Mouse (Mus musculus) G1E (cell line): Measurements from ENCODE around the gene Peli1. TPM values are rescaled to one million over a fixed set of nuclear protein-coding genes. Genes with fewer than 3 reads are reported as not detected.

Experiments
- ATAC-seq: 2 replicates; pipeline ENCODE4 v1.8.0; 2016; ENCODE audit warnings: mild to moderate bottlenecking; ENCODE audit not compliant: insufficient number of reproducible peaks, poor library complexity, low FRiP score, severe bottlenecking; ENCODE audit errors: extremely low read depth
- DNase-seq: peaks from one replicate; pipeline ENCODE4 v3.0.0; 2012; ENCODE audit warnings: low spot score
- H3K27me3 ChIP-seq: 2 replicates; pipeline ENCODE4 v1.6.1; 2012; ENCODE audit warnings: mild to moderate bottlenecking, low read length, inconsistent platforms; ENCODE audit not compliant: insufficient read depth
- H3K36me3 ChIP-seq: replicated peaks from 2 replicates; pipeline ENCODE3; 2012; ENCODE audit warnings: mild to moderate bottlenecking, inconsistent platforms
- H3K4me1 ChIP-seq: 2 replicates; pipeline ENCODE4 v1.6.1; 2012; ENCODE audit warnings: low read depth, low read length, inconsistent platforms, mixed read lengths; ENCODE audit not compliant: insufficient read depth
- H3K4me3 ChIP-seq: 2 replicates; pipeline ENCODE4 v1.5.1; 2012; ENCODE audit warnings: low read depth, mild to moderate bottlenecking, inconsistent platforms, low read length, moderate library complexity, mixed read lengths
- H3K9me3 ChIP-seq: replicated peaks from 2 replicates; pipeline ENCODE4 v1.6.1; 2012; ENCODE audit warnings: inconsistent platforms
- CTCF ChIP-seq: IDR thresholded peaks from 2 replicates; pipeline ENCODE4 v1.5.1; 2012; ENCODE audit warnings: low read depth, low read length, inconsistent platforms, mixed read lengths
- GATA1 ChIP-seq: IDR thresholded peaks from 2 replicates; pipeline ENCODE4 v1.6.1; 2012; ENCODE audit warnings: borderline replicate concordance, low read length, inconsistent platforms, mixed read lengths
- GATA2 ChIP-seq: IDR thresholded peaks from 2 replicates; pipeline ENCODE4 v1.6.1; 2012; ENCODE audit warnings: low read depth, low read length, inconsistent platforms, borderline replicate concordance
- POLR2AphosphoS5 ChIP-seq: IDR thresholded peaks from 2 replicates; pipeline ENCODE4 v1.6.1; 2012; ENCODE audit warnings: low read depth, low read length, inconsistent platforms; ENCODE audit not compliant: insufficient replicate concordance
- TAL1 ChIP-seq: conservative IDR thresholded peaks from 2 replicates; pipeline ENCODE4 v1.6.1; 2012; ENCODE audit warnings: low read depth, low read length, inconsistent platforms, mixed read lengths
- polyA plus RNA-seq: library from polyadenylated mRNA; stranded (reverse); fragments of >175 nt; gene quantifications from 2 replicates; pipeline ENCODE4 v1.2.3, GENCODE M21; 2012
- total RNA-seq, 2 experiments: library from RNA; stranded (forward) in 1 of 2; stranded (reverse) in 1 of 2; fragments of 200-1000 nt in 1 of 2; fragments of >200 nt in 1 of 2; fragmentation: Nextera tagmentation in 1 of 2; gene quantifications; 2 replicates each; pipeline ENCODE4 v1.2.3; 2014 to 2017

Gene Peli1
- total and polyA plus RNA-seq, 3 experiments: 16.5 to 35.7 (median 18.3) TPM

DNA sequence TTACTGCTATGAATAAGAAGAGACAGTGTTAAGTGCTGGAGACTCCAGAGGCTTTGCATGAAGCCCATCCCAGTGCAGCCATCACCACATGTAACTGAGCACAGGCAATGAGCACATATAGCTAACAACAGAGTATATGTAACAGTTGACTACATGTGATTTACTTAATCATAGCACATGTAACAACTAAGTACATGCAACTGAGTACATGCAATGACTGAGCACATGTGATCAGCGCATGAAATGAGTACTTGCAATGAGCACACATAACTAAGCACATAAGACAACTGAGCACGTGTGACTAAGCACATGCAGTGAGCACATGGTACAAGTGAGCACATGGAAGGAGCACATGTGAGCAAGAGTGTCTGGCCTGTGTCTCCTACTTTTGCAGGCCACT, 29.0 kb upstream of the Peli1 start:
- H3K4me3 ChIP-seq: no peak overlapping the region
- ATAC-seq: no peak
- peaks cover 28% of the 10 kb centered on the region for H3K27me3 ChIP-seq
- peaks cover 8% of the 10 kb centered on the region for H3K4me1 ChIP-seq
- TF ChIP-seq GATA1 (no peak), GATA2 (no peak), POLR2AphosphoS5 (no peak), CTCF (no peak), TAL1 (no peak)
- no peak for DNase-seq
- no peaks in the 10 kb centered on the region for H3K9me3 ChIP-seq
- no peaks in the 10 kb centered on the region for H3K36me3 ChIP-seq

DNA sequence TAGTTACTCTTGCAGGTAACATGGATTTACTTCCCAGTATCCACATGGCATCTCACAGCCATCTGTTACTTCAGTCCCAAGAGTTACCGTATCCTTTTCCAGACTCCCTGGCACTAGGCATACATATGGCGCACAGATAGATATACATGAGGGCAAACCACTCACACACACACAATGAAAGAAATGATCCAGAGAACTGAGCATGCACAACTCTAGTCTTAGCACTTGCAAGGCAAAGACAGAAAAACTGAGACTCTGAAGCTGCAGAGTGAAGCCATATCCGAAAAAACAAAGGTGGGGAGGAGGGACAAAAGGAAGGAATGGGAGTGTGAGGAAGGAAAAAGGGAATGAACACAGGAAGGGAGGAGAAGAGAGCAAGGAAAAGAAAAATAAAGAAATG, 27.8 kb upstream of the Peli1 start:
- Histone ChIP-seq H3K4me3 (no peak overlapping the region), H3K36me3 (no peaks in the 10 kb centered on the region), H3K9me3 (no peaks in the 10 kb centered on the region), H3K4me1 (peaks cover 4% of the 10 kb centered on the region), H3K27me3 (peaks cover 28% of the 10 kb centered on the region)
- ATAC-seq (no peak), DNase-seq (no peak)
- TF ChIP-seq GATA1 (no peak), TAL1 (no peak), GATA2 (no peak), POLR2AphosphoS5 (no peak), CTCF (no peak)

DNA sequence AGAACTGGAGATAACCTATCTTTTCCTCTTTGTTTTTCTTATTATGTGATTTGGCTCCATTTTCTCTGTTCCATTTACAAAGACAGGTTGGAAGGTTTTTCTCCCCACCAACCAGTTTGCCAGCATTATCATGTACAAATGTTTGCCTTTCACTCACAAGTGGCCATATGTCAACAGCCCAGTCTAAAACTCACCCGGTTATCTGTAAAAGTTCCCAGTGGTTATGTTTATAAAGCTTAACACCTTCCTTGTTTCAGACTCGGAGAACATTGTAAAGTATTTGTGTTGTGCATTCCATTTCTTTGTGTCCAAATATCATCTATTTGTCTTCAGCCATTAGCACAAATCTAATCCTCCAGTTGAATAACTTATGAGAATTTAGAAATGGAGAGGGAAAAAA, 11.7 kb upstream of the Peli1 start:
- H3K4me1 ChIP-seq: no peaks in the 10 kb centered on the region; the same call in 1 of the 2 replicates
- no peaks in the 10 kb centered on the region for H3K9me3 ChIP-seq
- DNase-seq: no peak
- no peak for ATAC-seq
- H3K4me3 ChIP-seq: no peak overlapping the region
- TF ChIP-seq GATA2 (no peak), CTCF (no peak), GATA1 (no peak), POLR2AphosphoS5 (no peak)
- H3K27me3 ChIP-seq: peaks cover 21% of the 10 kb centered on the region
- H3K36me3 ChIP-seq: no peaks in the 10 kb centered on the region

GRCm38 (mm10) chr11:21079851-21080362, 11.2 kb upstream of the Peli1 start:
- no peaks in the 10 kb centered on the region for H3K9me3 ChIP-seq
- TF ChIP-seq GATA1 (no peak), TAL1 (no peak), CTCF (no peak), GATA2 (no peak), POLR2AphosphoS5 (no peak)
- peaks cover 21% of the 10 kb centered on the region for H3K27me3 ChIP-seq
- ATAC-seq (no peak), DNase-seq (no peak)
- no peak overlapping the region for H3K4me3 ChIP-seq
- H3K36me3 ChIP-seq: no peaks in the 10 kb centered on the region
- H3K4me1 ChIP-seq: no peaks in the 10 kb centered on the region; the same call in 1 of the 2 replicates

- Histone ChIP-seq H3K36me3 (no peaks in the 10 kb centered on the region), H3K9me3 (no peaks in the 10 kb centered on the region), H3K4me3 (no peak overlapping the region), H3K4me1 (no peaks in the 10 kb centered on the region; the same call in 1 of the 2 replicates), H3K27me3 (peaks cover 20% of the 10 kb centered on the region)
- ATAC-seq (no peak), DNase-seq (no peak)
- TF ChIP-seq TAL1 (no peak), POLR2AphosphoS5 (no peak), GATA2 (no peak), CTCF (no peak), GATA1 (no peak)
Measured at GRCm38 (mm10) chr11:21081169-21081568, 9.9 kb upstream of the Peli1 start.

DNA sequence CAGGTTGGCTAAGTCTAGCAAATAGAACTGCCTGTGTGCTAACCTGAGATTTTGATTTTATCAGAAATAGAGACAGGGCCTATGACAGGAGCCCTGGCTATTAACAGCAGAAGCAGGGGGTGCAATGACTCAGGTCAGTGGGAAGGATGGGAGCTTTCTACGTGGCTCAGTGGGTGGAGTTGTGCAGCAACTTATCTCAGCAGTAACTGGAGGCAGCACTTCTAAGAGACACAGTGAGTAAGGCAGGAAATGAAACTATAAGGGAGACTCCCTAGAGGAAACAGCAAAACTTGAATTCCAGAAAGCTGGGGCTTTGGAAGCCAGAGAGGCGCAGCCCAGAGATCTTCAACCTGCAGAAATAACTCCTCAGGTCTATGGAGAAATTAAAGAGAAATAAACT, 8.4 kb upstream of the Peli1 start:
- no peak for ATAC-seq
- DNase-seq: no peak

More for the DNA sequence above, 8.4 kb upstream of the Peli1 start:
- Histone ChIP-seq H3K9me3 (no peaks in the 10 kb centered on the region), H3K4me1 (no peaks in the 10 kb centered on the region; the same call in 1 of the 2 replicates), H3K27me3 (peaks cover 20% of the 10 kb centered on the region), H3K4me3 (no peak overlapping the region), H3K36me3 (no peaks in the 10 kb centered on the region)
- TF ChIP-seq CTCF: no peak
- TF ChIP-seq POLR2AphosphoS5: no peak
- TF ChIP-seq GATA1: no peak
- no peak for TF ChIP-seq GATA2
- no peak for TF ChIP-seq TAL1
